Mouse (Mus musculus): ENCODE measurements around the gene Qdpr.

GRCm38 (mm10) chr5:45444130-45444832, 5.8 kb downstream of the Qdpr start:
- TF ChIP-seq CTCF (conservative IDR thresholded peaks at IDR 0.05; ENCODE audit: insufficient read depth, insufficient read length, low read depth, low read length) (no peak), POLR2A (IDR thresholded peaks at IDR 0.05; ENCODE audit: low read depth, low read length) (no peak)
